Mouse (Mus musculus): ENCODE measurements at regions not wholly inside any gene's neighbourhood (a gene's known extent, or its start where the extent isn't known, plus 50 kb on each side); places are given as distances from the start of the nearest gene placed in this dataset.
A peak's percentile ranks its signal among the peaks of the same experiment; 100 is the strongest.

GRCm38 (mm10) chr10:100152821-100153220 lies 137.4 kb downstream of the Kitl start:
- peak; percentile 73 for DNase-seq (ENCODE audit: low spot score)

- DNase-seq (ENCODE audit: low spot score), result no peak
Measured at GRCm38 (mm10) chr10:100153311-100153710, 137.9 kb downstream of the Kitl start.

GRCm38 (mm10) chr10:100155566-100155965 lies 140.1 kb downstream of the Kitl start:
- no peak for DNase-seq (ENCODE audit: low spot score)

- no peak for DNase-seq (ENCODE audit: low spot score)
Measured at GRCm38 (mm10) chr10:100159843-100160531, 144.6 kb downstream of the Kitl start.

GRCm38 (mm10) chr10:100160532-100160852 lies 145.1 kb downstream of the Kitl start:
- no peak for DNase-seq (ENCODE audit: low spot score)

GRCm38 (mm10) chr10:100161117-100161516 lies 145.7 kb downstream of the Kitl start:
- no peak for DNase-seq (ENCODE audit: low spot score)

- DNase-seq (ENCODE audit: low spot score), result no peak
Measured at GRCm38 (mm10) chr10:100164526-100164925, 149.1 kb downstream of the Kitl start.

GRCm38 (mm10) chr10:100170836-100171235 lies 155.4 kb downstream of the Kitl start:
- peak; percentile 44 for DNase-seq (ENCODE audit: low spot score)

- DNase-seq (ENCODE audit: low spot score), result no peak
Measured at GRCm38 (mm10) chr10:100197673-100198072, 137.8 kb upstream of the Gm4301 start.

GRCm38 (mm10) chr10:100199090-100199690 lies 136.3 kb upstream of the Gm4301 start:
- DNase-seq (ENCODE audit: low spot score), result no peak

GRCm38 (mm10) chr10:100200431-100200830 lies 135.0 kb upstream of the Gm4301 start:
- DNase-seq (ENCODE audit: low spot score), result peak; percentile 36

- DNase-seq (ENCODE audit: low spot score), result no peak
Measured at GRCm38 (mm10) chr10:100206617-100207530, 128.6 kb upstream of the Gm4301 start.

GRCm38 (mm10) chr10:100210684-100211083 lies 124.8 kb upstream of the Gm4301 start:
- no peak for DNase-seq (ENCODE audit: low spot score)

- no peak for DNase-seq (ENCODE audit: low spot score)
Measured at GRCm38 (mm10) chr10:100224459-100225097, 110.9 kb upstream of the Gm4301 start.

- peak; percentile 33 for DNase-seq (ENCODE audit: low spot score)
Measured at GRCm38 (mm10) chr10:100259235-100259900, 76.1 kb upstream of the Gm4301 start.

- DNase-seq (ENCODE audit: low spot score), result no peak
Measured at GRCm38 (mm10) chr10:100263447-100263846, 72.0 kb upstream of the Gm4301 start.

GRCm38 (mm10) chr10:100264066-100264465 lies 71.4 kb upstream of the Gm4301 start:
- peak; percentile 91 for DNase-seq (ENCODE audit: low spot score)

GRCm38 (mm10) chr10:100282471-100282870 lies 53.0 kb upstream of the Gm4301 start:
- DNase-seq (ENCODE audit: low spot score), result no peak

Data from embryo, embryonic 10 days (tissue).